Mouse (Mus musculus) hindbrain, embryonic 13.5 days (tissue): Measurements from ENCODE around the gene Stim1. TPM values are rescaled to one million over a fixed set of nuclear protein-coding genes. Genes with fewer than 3 reads are reported as not detected.

Experiments used
- ATAC-seq: fragments of 200-750 bp; cut with Nextera tagmentation; 2 replicates; pipeline ENCODE4 v1.8.0; 2017; ENCODE audit warnings: moderate TSS enrichment; ENCODE audit not compliant: low FRiP score
- H3K27ac ChIP-seq: fragments of 300-500 bp; sonication (generic); 2 replicates; pipeline ENCODE4 v1.5.1; 2015; ENCODE audit warnings: inconsistent platforms, mild to moderate bottlenecking, moderate library complexity
- H3K27me3 ChIP-seq: fragments of 300-500 bp; sonication (generic); 2 replicates; pipeline ENCODE4 v1.6.1; 2015; ENCODE audit warnings: mild to moderate bottlenecking, inconsistent platforms
- H3K36me3 ChIP-seq: fragments of 300-500 bp; sonication (generic); 2 replicates; pipeline ENCODE4 v1.6.1; 2015; ENCODE audit warnings: mild to moderate bottlenecking, inconsistent platforms
- H3K4me1 ChIP-seq: fragments of 300-500 bp; sonication (generic); replicated peaks from 2 replicates; pipeline ENCODE4 v1.6.1; 2015; ENCODE audit warnings: inconsistent platforms
- H3K4me2 ChIP-seq: fragments of 300-500 bp; sonication (generic); 2 replicates; pipeline ENCODE4 v1.6.1; 2015; ENCODE audit warnings: inconsistent platforms, mild to moderate bottlenecking, moderate library complexity
- H3K4me3 ChIP-seq: fragments of 300-500 bp; sonication (generic); 2 replicates; pipeline ENCODE4 v1.5.1; 2015; ENCODE audit warnings: mild to moderate bottlenecking, inconsistent platforms
- H3K9ac ChIP-seq: fragments of 300-500 bp; sonication (generic); 2 replicates; pipeline ENCODE4 v1.6.1; 2015; ENCODE audit warnings: mild to moderate bottlenecking, inconsistent platforms
- H3K9me3 ChIP-seq: fragments of 300-500 bp; sonication (generic); 2 replicates; pipeline ENCODE4 v1.6.1; 2016; ENCODE audit warnings: inconsistent platforms
- WGBS: fragments of 180-500 bp; shearing (Covaris S2); methylation state at CpG from one replicate; pipeline ENCODE4 v1.1.7; 2015; 5-methylcytosine and 5-hydroxymethylcytosine counted together
- polyA plus RNA-seq: library from polyadenylated mRNA; unstranded; fragments of >200 nt; fragmentation: Nextera tagmentation; extraction: Ambion mirVana; gene quantifications from 2 replicates; pipeline ENCODE4 v1.2.1, GENCODE M21; 2015

Stim1 gene
- polyA plus RNA-seq, 1 experiment from 2014 or later, result 9.6 TPM

DNA sequence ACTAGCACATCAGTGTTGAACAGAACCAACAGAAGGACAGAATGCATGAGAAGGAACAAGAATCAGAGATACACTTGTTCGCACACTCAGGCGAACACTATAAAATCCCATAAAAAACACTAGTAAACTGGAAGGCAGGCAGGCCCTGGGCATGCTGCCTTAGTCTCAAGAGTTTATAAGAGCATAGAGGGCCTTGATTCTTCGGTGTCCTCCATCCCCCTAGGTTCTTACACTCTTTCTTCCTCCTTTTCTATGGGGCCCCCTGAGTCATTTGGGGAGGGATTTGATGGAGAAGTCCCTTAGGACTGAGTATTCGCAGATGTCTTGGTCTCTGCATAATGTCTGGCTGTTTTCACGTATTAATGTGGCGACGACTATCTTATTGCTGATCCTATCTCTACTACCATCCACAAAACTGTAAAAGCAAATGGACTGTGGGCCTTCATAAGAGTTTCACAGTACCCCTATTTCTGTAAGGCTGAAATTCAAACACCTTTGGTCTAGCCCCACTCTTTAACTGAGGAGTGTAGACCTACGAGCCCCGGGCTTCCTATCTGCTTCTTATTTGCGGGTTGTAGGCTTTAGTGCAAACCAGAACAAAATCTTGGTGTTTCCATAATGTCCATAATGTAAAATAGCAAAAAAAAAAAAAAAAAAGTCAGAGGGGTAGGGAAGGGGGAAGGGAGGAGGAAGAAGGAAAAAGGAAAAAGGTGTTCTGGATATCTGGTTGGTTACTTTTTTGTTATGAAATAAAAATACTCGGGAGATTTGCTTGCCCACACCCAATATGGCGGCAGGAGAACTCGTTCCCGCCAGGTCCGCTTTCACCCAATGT lies 173.4 kb downstream of the Stim1 start:
- WGBS, result 55% methylated on average over 15 of the region's 15 CpGs
- H3K27ac ChIP-seq, result peak overlapping the region; percentile 30; the same call in 1 of the 2 replicates
- no peak overlapping the region for H3K9ac ChIP-seq

DNA sequence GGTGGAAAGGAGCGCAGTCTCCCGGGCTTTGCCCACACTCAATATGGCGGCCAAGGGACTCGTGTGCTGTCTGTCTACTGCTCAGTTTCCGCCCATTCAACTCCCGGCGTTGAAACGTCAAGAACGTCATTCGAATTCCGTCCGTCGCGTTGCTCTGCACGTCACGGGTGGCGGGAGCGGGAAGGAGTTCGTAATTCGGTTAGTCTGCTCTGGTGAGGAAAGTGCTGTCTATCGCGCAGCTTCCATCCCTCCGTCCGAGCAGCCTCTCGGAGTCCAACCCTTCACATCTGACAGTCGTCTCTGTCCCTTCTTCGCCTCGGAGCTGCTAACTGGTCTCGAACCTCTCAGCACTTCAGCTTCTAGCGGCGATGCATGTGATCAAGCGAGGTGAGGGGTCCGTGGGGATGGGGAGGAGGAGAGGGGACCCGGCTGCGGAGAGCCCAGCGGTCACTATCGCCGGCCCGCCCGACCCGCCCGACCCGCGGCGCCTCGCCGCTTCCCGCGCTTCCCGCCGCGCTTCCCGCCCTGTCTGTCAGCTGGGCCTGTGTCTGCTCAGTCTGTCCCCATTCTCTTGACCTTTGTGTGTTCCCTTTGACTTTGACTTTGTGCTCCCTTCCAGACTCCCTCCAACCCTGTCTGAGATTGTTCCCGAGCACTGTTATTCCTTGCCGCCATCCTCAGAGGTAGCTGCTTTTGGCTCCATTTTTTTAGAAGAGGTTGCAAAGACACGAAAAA lies 174.2 kb downstream of the Stim1 start, which contains the start of gene Rrm1:
Rrm1 (plus strand) TSS at position 39 of the 735 bp plus-strand sequence.
- under 1% methylated on average over 56 of the region's 56 CpGs for WGBS

More for the DNA sequence above, 173.4 kb downstream of the Stim1 start:
- H3K27me3 ChIP-seq, result peaks cover 24% of the 10 kb centered on the region
- ATAC-seq, result peak; percentile 50
- H3K36me3 ChIP-seq, result peaks cover 4% of the 10 kb centered on the region
- H3K4me3 ChIP-seq, result peak overlapping the region; percentile 81
- no peaks in the 10 kb centered on the region for H3K9me3 ChIP-seq
- peaks cover 24% of the 10 kb centered on the region for H3K4me1 ChIP-seq
- peak overlapping the region; percentile 43 for H3K4me2 ChIP-seq

DNA sequence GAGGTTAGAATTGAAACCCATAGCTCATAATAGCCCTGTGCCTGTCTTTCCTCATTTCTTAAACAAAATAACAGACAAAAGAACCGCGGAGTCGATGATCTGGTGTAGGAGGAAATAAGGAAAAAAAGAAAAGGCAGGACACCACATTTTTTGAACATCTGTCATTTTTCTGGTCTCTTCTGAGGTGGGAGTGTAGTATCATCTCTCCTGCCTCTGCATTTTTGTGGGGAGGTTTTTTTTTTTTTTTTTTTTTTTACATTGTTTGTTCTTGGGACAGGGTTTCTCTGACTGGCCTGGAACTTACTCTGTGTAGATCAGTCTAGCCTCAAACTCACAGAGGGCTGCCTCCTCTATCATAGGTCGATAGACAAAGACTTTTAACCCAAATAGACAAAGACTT lies 174.8 kb downstream of the Stim1 start:
- H3K27me3 ChIP-seq, result peaks cover 13% of the 10 kb centered on the region
- H3K36me3 ChIP-seq, result peaks cover 16% of the 10 kb centered on the region
- no peaks in the 10 kb centered on the region for H3K9me3 ChIP-seq
- peak overlapping the region; percentile 80 for H3K9ac ChIP-seq
- peaks cover 24% of the 10 kb centered on the region for H3K4me1 ChIP-seq
- peak overlapping the region; percentile 81 for H3K4me3 ChIP-seq
- H3K27ac ChIP-seq, result peak overlapping the region; percentile 81; the same call in 1 of the 2 replicates
- no peak for ATAC-seq
- peak overlapping the region; percentile 83 for H3K4me2 ChIP-seq
- 0% methylated on average over 4 of the region's 4 CpGs for WGBS

More for the DNA sequence above, 174.2 kb downstream of the Stim1 start, which contains the start of gene Rrm1:
- peaks cover 18% of the 10 kb centered on the region for H3K27me3 ChIP-seq
- peak within 1 kb of the TSS; percentile 83 for H3K4me2 ChIP-seq
- peak within 1 kb of the TSS; percentile 80 for H3K9ac ChIP-seq
- H3K36me3 ChIP-seq, result peaks cover 12% of the 10 kb centered on the region
- H3K9me3 ChIP-seq, result no peaks in the 10 kb centered on the region
- peak; percentile 99 for ATAC-seq
- peaks cover 24% of the 10 kb centered on the region for H3K4me1 ChIP-seq
- H3K4me3 ChIP-seq, result peak within 1 kb of the TSS; percentile 81
- H3K27ac ChIP-seq, result peak within 1 kb of the TSS; percentile 81

DNA sequence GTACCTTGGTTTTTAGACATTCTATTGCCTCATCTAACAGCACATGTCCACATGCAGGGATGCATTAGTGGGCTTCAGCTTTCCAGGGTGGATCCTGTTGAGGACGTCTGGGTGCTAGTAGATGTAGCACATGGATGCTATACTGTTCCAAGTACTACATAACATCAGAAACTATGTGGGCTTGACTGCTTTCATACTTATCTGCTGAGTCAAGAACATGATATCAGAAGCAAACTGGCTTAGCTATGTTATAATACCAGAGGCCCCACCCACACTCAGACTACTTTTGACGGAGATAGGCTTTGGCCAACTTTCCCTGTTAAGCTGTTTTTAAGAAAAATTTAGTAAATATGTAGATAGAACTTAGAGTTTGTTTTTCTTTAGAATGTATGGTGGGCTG lies 176.7 kb downstream of the Stim1 start:
- no peaks in the 10 kb centered on the region for H3K9me3 ChIP-seq
- peaks cover 4% of the 10 kb centered on the region; the same call in 1 of the 2 replicates for H3K27me3 ChIP-seq
- H3K4me2 ChIP-seq, result no peak overlapping the region
- no peak overlapping the region for H3K9ac ChIP-seq
- WGBS, result 89% methylated on average over 2 of the region's 2 CpGs
- H3K27ac ChIP-seq, result no peak overlapping the region
- no peak overlapping the region for H3K4me3 ChIP-seq
- H3K36me3 ChIP-seq, result peaks cover 26% of the 10 kb centered on the region
- H3K4me1 ChIP-seq, result peaks cover 24% of the 10 kb centered on the region
- no peak for ATAC-seq

DNA sequence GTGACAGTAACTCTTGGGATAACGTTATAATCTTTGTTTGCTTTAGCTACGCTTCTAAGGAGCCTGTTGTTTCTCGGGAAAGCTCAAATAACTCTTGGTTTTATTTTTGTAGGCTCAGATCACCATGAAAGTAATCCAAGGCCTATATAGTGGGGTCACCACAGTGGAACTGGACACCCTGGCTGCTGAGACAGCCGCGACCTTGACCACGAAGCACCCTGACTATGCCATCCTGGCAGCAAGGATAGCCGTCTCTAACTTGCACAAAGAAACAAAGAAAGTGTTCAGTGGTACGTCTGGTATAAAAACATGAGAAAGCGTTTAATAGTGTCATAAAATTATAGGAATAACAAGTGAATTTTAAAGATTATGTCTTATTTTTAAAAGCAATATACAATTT lies 178.8 kb downstream of the Stim1 start:
- H3K36me3 ChIP-seq, result peaks cover 44% of the 10 kb centered on the region
- no peak for ATAC-seq

DNA sequence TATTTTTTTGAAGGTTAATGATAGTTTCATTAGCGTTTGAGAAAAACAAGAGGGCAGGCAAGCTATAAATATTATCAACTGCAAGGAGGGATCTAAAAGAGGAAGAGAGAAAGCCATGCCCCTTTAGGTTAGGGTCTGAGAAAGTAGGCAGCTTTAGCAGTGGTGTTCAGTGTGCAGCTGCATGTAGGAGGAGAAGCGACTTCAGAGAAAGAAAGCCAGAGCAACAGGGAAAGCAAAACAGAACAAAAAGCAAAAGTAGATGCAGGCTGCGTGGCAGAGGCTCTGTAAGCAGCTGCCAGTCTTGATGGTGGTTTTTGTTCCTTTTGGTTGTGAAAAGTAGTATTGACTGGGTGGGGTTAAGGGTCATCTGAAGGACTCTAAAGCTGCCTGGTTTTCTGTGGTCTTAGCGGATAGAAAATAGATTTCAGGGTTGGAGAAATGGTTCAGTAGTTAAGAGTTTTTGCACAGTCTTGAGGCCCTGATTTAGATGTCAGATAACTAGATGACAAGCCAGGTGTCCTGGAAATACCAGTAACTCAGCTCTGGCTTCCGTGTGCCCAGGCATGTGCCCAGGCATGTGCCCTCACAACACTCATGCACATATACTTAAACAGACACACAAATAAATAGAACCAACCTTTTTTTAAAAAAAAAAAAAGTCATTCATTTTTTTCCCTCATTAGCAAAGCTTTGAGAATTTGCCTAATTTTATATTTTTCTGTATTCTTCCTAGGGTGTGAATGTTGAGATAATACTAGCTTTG lies 191.2 kb downstream of the Stim1 start:
- WGBS, result 78% methylated on average over 5 of the region's 5 CpGs
- H3K9ac ChIP-seq, result no peak overlapping the region
- H3K4me2 ChIP-seq, result no peak overlapping the region
- no peak overlapping the region for H3K27ac ChIP-seq
- no peaks in the 10 kb centered on the region for H3K9me3 ChIP-seq
- H3K36me3 ChIP-seq, result peaks cover 86% of the 10 kb centered on the region
- no peak for ATAC-seq
- no peak overlapping the region for H3K4me3 ChIP-seq
- H3K27me3 ChIP-seq, result no peaks in the 10 kb centered on the region
- no peaks in the 10 kb centered on the region for H3K4me1 ChIP-seq

More for the DNA sequence above, 178.8 kb downstream of the Stim1 start:
- Histone ChIP-seq H3K4me3 (no peak overlapping the region), H3K4me2 (no peak overlapping the region), H3K9ac (no peak overlapping the region), H3K27ac (no peak overlapping the region), H3K4me1 (peaks cover 24% of the 10 kb centered on the region), H3K9me3 (no peaks in the 10 kb centered on the region), H3K27me3 (no peaks in the 10 kb centered on the region)
- WGBS, result 96% methylated on average over 9 of the region's 9 CpGs

DNA sequence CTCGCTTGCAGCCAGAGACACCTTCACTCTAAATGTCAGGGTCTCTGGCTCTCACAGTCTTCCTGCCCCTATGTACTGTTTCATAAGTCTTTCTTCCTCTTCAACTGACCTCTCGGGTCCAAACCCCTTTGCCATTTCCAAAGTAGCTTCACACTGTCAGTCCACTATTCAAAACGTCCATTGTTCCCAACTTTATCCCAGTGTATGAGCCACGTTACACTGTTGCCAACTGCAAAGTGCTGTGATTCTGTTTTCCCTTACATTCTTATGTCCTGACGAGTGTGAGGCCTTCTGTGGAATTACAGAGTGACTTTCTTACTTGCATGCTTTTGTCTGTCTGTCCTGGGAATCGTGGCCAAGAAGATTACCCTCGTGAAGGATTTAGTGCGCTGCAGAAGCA lies 200.0 kb downstream of the Stim1 start:
- Histone ChIP-seq H3K4me3 (no peak overlapping the region), H3K27ac (no peak overlapping the region), H3K4me1 (no peaks in the 10 kb centered on the region), H3K27me3 (no peaks in the 10 kb centered on the region), H3K9me3 (no peaks in the 10 kb centered on the region), H3K4me2 (no peak overlapping the region), H3K9ac (no peak overlapping the region), H3K36me3 (peaks cover 59% of the 10 kb centered on the region)
- 88% methylated on average over 8 of the region's 8 CpGs for WGBS
- ATAC-seq, result no peak

DNA sequence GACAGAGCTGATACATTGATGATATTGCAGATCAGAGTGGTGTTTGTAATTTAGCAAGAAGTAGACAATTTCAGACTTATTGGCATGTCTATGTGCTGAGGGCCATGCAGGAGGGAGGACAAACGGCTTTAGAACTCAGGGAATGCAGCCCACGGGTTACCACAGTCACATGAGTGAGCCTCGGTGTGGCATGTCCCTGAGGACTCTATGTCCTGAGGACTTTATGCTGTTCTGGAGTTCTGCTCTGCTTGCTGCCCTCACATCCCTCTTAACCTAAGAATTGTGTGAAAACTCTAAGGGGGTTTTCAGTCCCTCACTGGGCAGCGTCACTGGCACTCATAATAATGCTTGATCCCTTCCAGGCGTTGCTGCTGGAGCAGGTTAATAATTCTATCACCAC lies 205.1 kb downstream of the Stim1 start:
- ATAC-seq, result no peak
- 77% methylated on average over 5 of the region's 5 CpGs for WGBS
- H3K27ac ChIP-seq, result no peak overlapping the region

DNA sequence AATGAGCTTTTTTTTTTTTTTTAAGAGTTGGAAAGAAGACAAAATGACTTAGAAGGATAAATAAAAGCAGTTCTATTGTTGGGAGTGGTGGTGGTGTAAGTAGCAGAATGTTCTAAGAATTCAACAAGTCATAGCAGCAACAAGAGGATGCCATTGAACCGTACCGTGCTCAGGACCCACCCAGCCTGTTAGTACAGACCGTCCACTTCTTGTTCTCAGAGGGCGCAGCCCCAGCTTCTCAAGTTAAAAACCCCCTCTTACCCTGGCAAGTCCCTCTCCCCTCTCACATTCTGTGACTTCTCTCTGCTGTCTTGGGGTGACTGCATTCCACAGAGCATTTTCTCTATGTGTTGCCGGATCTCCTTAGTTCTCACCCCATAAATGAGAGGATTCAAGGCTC lies 209.0 kb downstream of the Stim1 start:
- ATAC-seq, result no peak
- Histone ChIP-seq H3K36me3 (peaks cover 6% of the 10 kb centered on the region; the same call in 1 of the 2 replicates), H3K27ac (no peak overlapping the region), H3K4me2 (no peak overlapping the region), H3K9ac (no peak overlapping the region), H3K4me1 (no peaks in the 10 kb centered on the region), H3K27me3 (no peaks in the 10 kb centered on the region), H3K9me3 (no peaks in the 10 kb centered on the region), H3K4me3 (no peak overlapping the region)
- 95% methylated on average over 5 of the region's 5 CpGs for WGBS

More for the DNA sequence above, 205.1 kb downstream of the Stim1 start:
- Histone ChIP-seq H3K27me3 (no peaks in the 10 kb centered on the region), H3K9ac (no peak overlapping the region), H3K36me3 (peaks cover 18% of the 10 kb centered on the region), H3K4me3 (no peak overlapping the region), H3K9me3 (no peaks in the 10 kb centered on the region), H3K4me2 (no peak overlapping the region), H3K4me1 (no peaks in the 10 kb centered on the region)

DNA sequence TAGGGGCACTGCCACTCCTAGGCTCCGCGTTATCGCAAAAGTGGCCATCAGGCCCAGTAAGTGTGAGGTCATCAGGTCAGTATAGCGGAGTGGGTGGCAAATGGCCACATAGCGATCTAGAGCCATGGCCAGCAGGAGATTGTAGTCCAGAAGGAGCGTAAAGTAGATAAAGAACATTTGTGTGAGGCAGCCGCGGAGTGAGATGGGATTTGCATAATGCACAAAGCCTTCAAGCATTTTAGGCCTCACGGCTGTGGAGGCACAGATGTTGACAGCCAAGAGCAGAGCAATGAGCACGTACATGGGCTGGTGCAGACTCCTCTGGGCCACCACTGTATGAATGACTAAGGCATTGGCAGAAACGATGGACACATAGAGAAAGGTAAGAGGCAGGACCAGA lies 209.8 kb downstream of the Stim1 start:
- Histone ChIP-seq H3K4me3 (no peak overlapping the region), H3K9me3 (no peaks in the 10 kb centered on the region), H3K4me1 (no peaks in the 10 kb centered on the region), H3K36me3 (peaks cover 6% of the 10 kb centered on the region; the same call in 1 of the 2 replicates), H3K9ac (no peak overlapping the region), H3K27me3 (no peaks in the 10 kb centered on the region), H3K4me2 (no peak overlapping the region), H3K27ac (no peak overlapping the region)
- 78% methylated on average over 11 of the region's 11 CpGs for WGBS
- ATAC-seq, result no peak

DNA sequence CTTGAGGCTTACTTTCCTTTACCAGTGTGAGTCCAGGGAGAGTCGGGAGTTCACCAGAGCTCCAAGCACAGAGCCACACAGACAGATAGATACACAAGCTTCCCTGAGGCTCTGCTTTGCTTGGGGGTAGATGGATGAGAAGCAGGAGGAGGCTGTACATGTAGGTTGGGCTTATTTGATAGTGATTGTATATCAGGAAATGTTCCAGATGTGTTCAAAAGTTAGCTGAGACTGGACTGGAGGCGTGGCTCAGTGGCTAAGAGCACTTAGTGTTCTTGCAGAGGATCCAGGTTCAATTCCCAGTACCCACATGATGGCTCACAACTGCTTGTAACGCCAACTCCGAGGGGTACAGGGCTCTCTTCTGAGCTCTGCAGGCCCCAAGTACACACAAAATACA lies 210.8 kb downstream of the Stim1 start:
- no peak overlapping the region for H3K4me2 ChIP-seq
- WGBS, result 90% methylated on average over 4 of the region's 4 CpGs
- H3K9me3 ChIP-seq, result no peaks in the 10 kb centered on the region
- ATAC-seq, result no peak
- H3K36me3 ChIP-seq, result peaks cover 6% of the 10 kb centered on the region; the same call in 1 of the 2 replicates
- no peak overlapping the region for H3K9ac ChIP-seq
- no peak overlapping the region for H3K4me3 ChIP-seq
- no peak overlapping the region for H3K27ac ChIP-seq
- H3K4me1 ChIP-seq, result no peaks in the 10 kb centered on the region
- H3K27me3 ChIP-seq, result no peaks in the 10 kb centered on the region

DNA sequence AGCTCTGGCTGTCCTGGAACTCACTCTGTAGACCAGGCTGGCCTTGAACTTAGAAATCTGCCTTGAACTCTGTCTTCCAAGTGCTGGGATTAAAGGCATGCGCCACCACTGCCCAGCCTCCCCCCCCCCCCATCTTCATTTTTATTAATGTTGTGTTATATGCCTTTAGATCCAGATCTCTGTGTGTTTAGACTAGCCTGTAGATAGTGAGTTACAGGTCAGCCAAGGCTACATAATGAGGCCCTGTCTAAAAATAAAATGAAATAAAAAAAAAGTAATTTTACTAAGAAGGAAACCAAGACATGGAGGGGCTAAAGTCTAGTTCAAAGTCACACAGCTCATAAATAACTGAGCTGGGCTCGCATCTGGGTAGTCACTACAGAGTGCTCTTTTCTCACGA lies 211.3 kb downstream of the Stim1 start:
- H3K9ac ChIP-seq, result no peak overlapping the region
- H3K27ac ChIP-seq, result no peak overlapping the region
- no peaks in the 10 kb centered on the region for H3K27me3 ChIP-seq
- H3K36me3 ChIP-seq, result peaks cover 6% of the 10 kb centered on the region; the same call in 1 of the 2 replicates
- H3K4me3 ChIP-seq, result no peak overlapping the region
- no peak for ATAC-seq
- WGBS, result 86% methylated on average over 3 of the region's 3 CpGs
- no peak overlapping the region for H3K4me2 ChIP-seq
- no peaks in the 10 kb centered on the region for H3K4me1 ChIP-seq
- H3K9me3 ChIP-seq, result no peaks in the 10 kb centered on the region
